Mouse (Mus musculus): ENCODE data around the gene Gpr162.
A peak's percentile ranks its signal among the peaks of the same experiment; 100 is the strongest.
"Not testable (repeated sequence)": the region's sequence is repeated elsewhere in the genome, so short reads cannot be mapped to it uniquely, and the experiment has no call there.

Gene Gpr162

DNA sequence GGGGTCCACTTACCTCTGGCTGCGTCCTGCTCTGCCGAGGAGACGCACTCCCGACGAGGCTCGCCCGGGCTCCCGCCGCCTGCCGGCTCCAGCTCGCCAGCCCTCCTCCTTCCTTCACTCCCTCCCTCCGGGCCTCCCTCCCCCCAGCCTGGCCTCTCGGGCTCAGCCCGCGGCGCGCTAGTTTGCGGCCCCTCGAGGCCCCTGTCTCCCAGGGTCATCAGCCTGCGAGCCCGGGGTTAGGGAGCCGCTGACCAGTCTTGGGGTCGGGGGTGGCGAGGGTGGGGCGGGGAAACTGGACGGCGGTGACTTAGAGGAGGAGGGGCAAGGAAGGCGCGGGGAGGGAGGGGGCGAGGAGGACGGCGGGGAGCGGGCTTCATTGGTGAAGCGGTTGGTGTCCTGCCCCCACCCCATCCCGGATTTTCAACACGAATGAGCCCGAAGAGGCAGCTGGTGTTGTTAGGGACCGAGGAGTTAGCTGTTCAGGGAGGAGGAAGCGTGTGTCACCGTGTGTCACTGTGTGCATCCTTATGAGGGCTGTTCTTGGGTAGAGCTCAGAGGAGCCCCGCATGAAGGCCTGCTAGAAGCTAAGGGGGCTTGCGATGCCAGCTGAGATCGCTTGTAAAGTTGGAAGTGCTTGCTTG is at the start of gene Gpr162:
TSS of gene Gpr162 (minus strand) at position 326 of the 641 bp plus-strand sequence.
- DNase-seq (ENCODE audit: low read depth, low spot score), result peak; percentile 92

DNA sequence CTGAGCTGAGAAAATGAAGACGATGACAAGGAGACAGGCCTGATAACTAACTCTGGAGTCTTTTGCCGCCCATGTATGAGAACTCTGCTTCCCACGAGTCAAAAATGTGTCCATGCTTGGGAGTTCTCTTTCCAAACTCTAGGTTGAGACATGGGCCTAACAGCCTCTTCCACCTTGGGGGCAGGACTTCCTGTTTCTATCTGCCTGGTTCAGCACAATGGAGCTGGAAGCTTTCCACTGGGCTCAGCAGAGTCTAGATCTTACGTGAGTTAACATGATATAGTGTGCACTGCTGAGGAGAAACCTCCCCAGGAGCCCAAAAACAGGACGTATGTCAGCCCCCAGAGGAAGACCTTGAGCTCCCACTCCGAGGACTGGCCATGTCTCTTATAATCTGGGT is 49.4 kb upstream of the Gpr162 start:
- peak; percentile 49 for DNase-seq (ENCODE audit: low read depth, low spot score)

DNA sequence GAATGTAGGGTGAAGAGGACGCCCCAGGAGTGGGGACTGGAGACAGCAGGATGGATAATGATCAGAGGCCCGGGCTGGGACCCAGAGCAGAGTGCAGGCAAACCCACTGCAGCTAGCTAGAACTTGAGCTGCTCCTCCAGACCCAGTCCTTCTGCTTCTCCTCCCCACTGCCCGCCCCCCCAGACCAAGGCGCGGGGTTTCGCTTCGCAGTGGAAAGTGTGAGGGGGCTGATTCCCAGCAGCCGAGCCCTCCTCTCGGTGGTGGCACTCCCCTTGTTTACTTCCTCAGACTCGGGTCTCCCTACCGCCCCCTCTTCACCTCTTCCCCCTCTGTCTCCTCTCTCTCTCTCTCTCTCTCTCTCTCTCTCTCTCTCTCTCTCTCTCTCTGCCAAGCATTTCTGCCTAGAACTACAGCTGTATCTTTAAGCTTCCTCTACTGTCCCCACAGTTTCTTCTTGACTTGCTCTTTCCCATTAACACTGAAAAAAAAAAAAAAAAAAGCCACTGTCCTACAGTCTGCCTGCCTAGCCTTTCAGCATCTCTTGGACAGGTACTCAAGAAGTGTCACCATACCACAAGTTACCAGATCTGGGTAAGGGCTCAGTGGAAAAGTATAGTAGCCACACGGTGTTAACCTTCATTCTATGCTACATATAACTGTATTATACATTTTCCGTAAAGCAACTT is 47.9 kb upstream of the Gpr162 start, which contains the start of gene Lag3:
TSS of gene Lag3 (minus strand) at position 173 of the 686 bp plus-strand sequence.
- DNase-seq (ENCODE audit: low read depth, low spot score), result no peak

DNA sequence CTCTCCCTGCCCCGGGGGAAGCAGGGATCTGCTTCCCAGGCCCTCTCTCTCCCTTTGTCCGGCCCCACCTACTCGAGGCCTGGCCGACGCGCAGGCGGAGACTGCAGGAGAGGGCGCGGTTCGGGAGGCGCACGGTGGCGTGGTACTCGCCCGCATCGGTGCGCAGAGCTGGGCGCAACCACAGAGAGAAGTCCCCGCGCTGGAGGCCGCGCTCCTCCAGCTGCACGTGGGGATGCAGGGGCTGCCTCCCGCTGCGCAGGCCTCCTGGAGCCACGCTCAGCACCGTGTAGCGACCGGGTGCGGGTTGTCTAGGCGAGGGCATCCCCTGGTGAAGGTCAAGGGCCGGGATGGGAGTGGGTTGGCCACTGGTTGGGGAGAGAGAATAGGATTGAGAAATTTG is 46.2 kb upstream of the Gpr162 start:
- DNase-seq (ENCODE audit: low read depth, low spot score), result peak; percentile 27

DNA sequence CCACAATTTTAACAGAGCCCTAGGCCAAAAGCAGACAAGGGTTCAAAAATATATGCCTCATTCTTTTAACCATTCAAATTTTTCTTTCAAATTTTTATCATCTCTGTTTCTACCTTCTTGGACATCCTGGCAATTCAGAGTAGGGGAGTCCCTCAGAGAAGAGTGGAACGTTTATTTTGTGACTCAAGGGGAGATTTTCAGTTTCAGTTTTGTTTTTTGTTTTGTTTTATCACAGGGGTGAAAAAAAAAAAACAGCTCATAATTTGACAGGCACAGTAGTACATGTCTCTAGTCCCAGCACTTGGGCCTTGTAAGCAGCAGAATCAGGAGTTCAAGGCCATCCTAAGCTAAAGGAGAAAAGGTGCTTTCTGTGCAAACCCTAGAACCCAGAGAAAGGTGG is 44.0 kb upstream of the Gpr162 start:
- no peak for DNase-seq (ENCODE audit: low read depth, low spot score)

DNA sequence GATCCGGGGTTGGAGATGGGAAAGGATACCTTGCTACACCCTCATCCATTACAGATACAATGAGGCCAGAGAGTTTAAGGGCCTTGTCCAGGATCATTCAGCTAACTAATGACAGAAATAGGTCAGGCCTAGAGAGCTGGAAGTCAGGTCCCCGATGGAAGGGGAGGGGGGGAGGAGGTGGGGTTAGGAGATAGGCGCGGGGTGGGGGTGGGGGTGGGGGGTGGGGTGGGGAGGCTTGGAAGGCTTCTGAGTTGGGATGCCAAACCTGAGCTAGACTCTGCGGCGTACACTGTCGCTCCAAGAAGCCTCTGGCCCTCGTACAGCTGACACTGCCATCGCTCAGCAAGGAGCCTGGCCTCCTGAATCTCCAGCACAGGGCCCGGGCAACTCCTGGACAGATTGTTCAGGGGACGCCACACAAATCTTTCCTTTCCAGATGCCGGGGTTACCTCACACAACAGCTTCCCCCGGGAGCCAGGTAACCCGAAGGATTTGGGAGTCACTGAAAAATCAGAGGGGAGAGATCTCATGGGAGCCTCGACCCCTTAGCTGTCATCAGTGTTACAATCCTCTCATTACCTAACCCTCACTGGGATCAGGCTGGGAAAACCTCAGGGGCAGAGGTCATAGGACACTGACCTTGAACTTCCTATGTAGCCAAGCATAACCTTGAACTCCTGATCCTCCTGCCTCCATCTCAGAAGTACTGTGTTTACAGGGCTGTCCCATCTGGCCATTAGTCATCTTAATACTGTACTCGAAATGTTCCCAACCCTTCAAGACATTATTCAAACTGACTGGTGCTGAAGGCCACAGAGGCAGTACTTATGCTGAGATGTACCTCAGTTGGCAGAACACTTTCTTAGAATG is 41.4 kb upstream of the Gpr162 start:
- DNase-seq (ENCODE audit: low read depth, low spot score), result peak; percentile 39

DNA sequence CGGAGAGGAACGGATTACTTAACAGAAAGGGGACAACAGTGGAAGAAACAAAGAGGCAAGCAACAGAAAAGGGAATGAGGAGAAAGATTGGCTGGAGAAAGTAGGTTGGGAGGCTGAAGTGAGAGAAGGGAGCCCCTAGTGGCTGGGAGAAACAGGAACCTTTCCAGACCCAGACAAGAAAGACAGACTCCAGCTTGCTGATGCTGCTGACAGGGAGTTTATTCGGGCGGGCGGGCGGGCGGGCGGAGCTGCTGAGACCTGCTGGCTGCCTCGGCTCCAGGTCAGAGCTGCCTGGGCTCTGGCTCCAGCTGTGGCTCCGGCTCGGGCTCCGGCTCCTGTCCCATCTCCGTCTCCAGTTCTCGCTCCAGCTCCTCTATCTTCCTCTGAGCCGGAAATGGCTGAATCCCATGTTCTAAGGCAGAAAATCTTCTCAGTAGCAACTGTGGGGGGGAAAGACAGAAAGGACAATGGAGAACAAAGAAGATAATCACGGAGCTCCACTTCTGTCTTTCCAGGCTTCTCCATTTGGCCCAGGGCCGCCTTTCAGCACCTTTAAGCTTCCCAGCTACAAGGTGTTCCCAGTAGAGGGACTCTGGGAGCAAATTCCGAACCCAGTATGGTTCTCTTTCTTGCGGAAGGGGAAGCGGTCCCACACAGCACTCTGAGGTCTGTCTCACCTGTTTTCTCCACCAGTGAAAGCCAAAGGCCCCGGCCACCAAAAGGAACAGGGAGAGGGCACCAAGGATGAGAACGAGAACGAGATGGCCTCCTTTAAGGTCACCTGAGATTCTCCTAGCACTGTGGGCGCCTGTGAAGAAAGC is 40.6 kb upstream of the Gpr162 start:
- peak; percentile 97 for DNase-seq (ENCODE audit: low read depth, low spot score)

DNA sequence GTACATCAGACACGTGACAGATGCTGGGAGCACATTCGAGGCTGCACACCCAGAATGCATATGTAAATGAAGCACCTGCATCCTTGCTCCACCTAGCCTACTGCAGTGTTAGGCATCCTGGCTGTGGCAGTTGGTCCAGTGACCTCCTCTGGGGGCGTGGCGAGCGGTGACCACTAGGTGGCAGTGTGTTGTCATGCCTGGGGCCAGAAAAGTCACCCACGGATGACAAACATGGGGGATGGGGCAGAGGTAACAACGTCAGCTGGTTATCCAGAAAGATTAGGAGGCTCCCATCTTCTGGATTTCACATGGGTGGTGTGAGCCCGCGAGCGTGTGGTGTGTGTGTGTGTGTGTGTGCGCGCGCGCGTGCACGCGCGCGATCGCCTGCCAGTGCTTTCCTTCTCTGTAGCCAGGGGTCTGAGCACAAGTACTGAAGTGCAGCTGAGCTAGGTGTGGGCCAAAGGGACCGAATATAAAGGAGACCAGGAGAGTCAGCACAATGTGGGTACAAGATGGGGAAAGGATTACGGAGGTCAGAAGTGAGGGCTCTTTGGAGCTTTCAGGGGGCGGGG is 39.9 kb upstream of the Gpr162 start:
- peak; percentile 97 for DNase-seq (ENCODE audit: low read depth, low spot score)

DNA sequence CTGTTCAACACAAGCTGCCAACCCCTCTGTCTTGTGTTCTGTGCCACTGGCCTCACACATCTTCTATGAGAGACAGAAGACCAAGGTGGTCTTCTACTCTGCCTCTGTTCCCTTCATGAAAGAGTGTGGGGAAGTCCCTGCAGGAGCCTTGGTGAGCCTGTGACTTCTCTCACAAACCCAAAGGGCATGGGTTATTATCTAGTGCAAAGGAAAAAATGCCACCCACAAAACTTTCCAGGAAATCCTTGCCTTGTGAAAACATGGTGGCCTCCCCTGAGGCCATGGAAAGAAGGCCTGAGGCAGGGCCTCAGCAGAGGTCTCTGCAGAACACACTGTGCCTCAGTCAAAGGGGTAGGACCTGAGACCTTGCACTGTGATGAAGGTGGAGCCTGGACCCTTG is 38.1 kb upstream of the Gpr162 start:
- DNase-seq (ENCODE audit: low read depth, low spot score), result no peak

DNA sequence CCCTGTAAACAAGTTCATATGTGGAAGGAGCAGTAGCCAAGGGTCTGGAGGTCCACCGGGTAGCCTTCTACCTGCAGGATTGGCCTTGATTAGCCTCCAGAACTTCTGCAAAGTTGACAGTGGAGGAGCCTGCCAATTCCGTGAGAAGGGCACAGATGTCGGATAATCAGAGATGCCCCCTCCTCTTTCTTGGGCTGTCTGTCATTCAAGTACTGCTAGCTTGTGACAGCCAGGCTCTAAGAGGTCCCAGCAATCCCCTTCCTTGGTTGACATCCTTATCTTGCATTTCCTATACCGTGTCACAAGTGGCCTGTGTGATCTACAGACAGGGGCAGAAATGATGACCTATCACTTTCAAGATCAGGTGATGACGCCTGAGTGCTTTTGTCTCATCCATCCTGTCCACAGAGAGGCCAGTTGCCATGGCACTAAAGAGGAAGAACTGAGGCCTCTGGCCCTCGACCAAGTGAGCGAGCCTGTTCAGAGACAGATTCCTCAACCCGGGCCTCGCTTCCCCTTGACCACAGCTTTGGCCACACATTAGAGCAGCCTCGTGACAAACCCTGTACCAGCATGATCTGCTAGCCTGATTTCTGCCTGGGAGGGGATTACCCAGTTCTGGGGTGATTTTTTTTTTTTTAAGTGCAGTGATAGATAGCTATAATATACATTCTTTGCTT is 37.2 kb upstream of the Gpr162 start:
- peak; percentile 63 for DNase-seq (ENCODE audit: low read depth, low spot score)

DNA sequence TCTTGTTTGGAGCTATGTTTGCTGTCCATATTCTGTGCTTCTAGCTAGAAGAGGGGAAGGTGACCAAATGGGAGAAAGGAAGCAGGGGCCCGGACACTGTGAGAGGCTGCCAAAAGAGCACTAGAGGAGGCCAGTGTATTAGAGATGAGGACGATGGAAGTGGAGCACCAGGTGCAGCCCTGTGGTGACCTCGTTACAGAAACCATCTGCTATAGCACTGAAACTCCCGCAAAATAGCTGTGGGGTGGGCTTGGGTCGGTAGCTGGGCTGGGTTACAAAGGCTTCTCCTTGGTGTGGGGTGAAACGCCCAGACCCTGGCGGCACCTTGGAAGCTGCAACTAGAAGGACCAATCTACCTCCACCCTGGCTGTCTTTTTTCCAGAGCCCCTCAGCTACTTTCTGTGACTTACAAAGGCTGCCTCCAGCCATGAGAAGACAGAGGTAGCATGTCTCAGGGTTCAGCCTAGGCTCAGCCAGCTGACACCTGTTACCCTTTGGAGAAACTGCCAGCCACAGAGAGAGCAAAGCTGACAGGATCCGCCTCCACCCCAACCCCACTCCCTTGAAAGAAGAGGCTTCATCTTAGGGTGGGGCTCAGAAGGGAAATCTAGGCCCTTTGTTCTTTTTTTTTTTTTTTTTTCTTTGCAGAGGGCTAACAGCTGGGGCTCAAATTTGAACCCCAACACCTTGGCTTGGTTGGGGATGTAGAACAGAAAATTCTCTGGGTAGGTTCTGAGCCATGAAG is 36.4 kb upstream of the Gpr162 start:
- DNase-seq (ENCODE audit: low read depth, low spot score), result peak; percentile 51

DNA sequence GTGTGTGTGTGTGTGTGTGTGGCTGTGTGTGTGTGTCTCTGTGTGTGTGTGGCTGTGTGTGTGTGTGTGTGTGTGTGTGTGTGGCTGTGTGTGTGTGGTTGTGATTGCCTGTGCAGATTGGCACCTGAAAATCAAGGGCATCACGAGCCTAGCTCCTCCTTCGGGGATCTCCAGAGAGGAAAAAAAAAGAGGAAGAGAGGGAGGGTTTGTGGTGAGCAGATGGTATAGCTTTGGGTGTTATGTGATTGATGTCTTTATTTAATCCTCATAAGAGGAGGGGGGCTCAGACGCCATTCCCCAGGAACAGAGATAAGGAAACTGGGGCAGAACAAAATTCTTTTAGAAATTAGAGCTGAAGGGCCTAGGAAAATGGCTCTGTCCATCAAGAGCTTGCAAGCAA is 34.6 kb upstream of the Gpr162 start:
- no peak for DNase-seq (ENCODE audit: low read depth, low spot score)

DNA sequence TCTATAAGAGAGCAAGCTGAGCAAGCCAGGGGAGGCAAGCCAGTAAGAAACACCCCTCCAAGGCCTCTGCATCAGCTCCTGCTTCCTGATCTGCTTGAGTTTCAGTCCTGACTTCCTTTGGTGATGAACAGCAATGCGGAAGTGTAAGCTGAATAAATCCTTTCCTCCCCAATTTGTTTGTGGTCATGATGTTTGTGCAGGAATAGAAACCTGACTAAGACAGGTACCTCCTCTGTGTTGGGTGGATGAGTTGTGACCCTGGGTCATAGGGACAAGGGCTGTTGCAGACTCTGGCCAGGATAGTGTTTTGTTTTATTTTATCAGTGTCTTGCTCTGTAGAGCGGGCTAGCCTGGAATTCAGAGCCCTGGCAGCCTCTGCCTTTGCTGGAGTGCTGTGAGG is 30.3 kb upstream of the Gpr162 start:
- not testable (repeated sequence) for DNase-seq (ENCODE audit: low read depth, low spot score)

DNA sequence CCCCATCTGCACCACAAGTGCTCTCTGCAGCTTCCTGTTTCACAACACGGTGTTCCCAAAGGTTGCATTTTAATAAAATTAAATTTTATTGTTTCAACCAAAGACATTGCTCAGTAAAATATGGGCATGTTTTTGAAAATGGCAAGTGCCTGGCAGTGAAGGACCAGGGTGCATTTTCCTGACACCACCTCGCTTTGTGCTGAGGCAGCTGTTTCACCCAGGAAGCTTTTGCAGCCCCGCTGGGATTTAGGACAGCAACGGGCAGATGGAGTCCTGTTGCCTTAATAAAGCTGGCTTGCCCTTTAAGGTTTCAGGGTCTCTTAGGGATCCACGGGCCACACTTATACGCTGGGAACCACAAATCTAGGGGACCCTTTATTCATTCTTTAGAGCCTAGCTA is 27.2 kb upstream of the Gpr162 start:
- DNase-seq (ENCODE audit: low read depth, low spot score), result no peak

DNA sequence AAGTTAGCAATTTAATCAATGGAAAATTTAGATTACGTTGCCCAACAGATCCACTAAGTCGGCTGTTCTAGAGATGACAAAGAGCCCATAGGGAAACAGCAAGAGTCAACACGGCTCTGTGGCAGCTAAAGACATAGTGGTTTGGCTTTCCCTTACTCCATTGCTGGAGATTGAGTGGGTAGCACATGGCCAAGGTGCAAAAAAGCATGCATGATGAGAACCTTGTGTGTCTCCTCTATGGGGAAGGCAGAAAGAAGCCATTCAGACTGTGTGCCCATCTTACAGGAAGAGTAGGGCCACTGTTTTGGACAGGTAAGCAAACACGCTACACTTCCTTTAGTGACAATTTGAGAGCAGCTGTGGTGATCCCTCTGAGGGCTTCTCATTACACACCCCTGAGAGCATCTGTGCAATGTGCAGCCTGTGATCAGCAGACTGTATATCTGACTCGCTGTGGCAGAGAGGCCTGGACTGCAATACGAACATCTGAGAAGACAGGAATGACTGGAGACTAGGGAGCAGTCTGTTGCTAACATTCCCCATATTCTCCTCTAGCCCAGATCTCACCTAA is 24.9 kb upstream of the Gpr162 start:
- DNase-seq (ENCODE audit: low read depth, low spot score), result no peak

DNA sequence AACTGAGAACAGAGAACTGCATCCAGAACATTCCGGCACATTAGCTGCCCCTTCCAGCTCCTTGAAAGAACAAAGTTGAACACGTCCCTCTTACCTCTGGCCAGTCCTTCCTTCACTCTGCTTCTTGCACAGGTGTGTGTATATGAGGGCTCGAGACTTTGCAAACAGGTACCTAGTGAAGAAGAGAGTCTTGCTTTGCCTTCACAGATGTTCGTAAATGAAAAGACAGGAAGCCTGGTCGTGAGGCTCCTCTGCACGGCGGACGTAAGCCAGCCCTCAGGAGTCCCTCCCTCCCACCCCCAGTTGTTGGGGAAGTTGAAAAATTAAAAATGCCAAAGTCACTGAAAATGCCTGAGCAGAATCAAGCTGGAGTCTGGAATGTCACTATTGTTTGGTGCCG is 24.2 kb upstream of the Gpr162 start, which contains the start of gene Cd4:
TSS of gene Cd4 (minus strand) at position 236 of the 400 bp plus-strand sequence.
- no peak for DNase-seq (ENCODE audit: low read depth, low spot score)

DNA sequence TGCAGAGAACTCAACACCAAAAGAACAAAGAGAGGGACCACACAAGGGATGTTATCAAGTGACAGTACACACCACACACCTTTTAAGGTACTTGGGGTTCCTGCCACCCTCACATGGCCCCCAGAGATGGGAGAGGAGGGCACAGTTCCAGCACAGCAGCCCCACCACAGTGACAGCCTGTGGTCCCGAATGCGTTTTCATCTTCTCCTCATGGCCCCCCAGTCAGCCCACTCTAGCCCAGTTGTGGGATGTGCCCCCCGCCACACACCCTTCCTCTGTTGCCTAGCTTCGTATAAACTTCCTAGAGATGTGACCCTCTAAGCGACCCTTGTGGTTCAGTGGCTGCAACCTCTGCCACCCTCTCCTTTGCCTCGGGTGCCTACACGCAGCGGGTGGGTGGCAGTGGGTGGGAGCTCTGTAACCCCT is 22.2 kb upstream of the Gpr162 start:
- DNase-seq (ENCODE audit: low read depth, low spot score), result no peak

DNA sequence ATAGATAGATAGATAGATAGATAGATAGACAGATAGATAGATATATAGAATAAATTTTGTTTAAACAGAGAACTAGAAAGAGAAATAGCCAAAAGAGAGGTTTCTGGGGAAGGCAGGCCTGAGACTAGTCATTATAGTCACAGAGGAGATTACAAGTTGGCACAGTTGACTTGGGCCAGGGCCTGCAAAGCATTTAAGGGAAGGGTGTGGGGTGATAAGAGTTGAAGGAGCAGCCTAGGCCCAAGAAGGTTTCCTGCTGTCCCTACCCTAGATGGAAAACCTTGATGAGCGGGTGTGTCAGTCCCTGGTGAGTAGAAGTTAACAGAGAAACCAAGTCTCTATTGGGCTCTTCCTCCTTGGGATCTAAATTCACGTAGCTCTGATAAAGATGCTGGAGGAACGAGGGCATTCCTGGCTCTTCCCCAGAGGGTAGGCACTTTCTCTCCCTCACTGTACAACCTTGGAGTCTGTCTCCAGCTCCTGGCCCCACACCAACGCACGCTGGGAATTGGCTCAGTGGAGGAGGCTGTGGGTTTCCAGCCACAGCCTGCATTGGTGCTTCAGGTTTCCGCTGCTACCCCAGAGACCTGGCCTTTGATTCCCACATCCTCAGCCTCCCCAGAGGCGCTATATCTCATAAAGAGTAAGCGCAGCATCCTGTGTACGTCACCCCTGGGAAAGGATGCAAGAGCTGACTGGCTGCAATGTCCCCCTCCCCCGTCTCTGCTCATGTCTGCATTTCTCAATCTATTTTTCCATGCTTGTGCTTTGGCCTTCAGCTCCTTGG is 21.1 kb upstream of the Gpr162 start:
- DNase-seq (ENCODE audit: low read depth, low spot score), result peak; percentile 76

DNA sequence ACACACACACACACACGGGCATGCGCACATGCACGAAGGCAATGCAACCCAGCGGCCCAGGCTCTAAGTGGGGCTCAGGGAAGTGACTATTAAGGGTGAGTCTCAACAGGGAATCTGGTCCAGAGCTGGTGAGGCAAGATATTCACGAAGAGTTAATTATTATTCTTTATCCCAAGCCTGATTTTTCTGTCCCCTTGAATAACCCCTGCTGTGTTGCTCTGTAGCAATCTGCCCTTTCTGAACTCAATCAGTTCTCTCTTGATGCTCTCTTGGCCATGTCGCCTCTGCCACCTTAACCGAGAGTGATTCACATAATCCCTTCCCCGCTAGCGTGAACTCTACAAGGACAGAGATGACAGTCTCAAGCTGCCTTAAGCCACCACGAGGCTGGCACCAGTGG is 19.6 kb upstream of the Gpr162 start:
- DNase-seq (ENCODE audit: low read depth, low spot score), result no peak
